Mouse (Mus musculus) monocyte, adult 5-6 weeks (primary cell): ENCODE data around the gene Rbfox3. TPM values are rescaled to one million over a fixed set of nuclear protein-coding genes. Genes with fewer than 3 reads are reported as not detected.

Experiments used
- ATAC-seq: fragments of 153-309, 156-312 bp; replicated peaks from 2 replicates; pipeline ENCODE4 v1.8.0; 2017; ENCODE audit warnings: mild to moderate bottlenecking; ENCODE audit not compliant: low TSS enrichment, insufficient number of reproducible peaks, severe bottlenecking, poor library complexity, low FRiP score
- total RNA-seq: library from RNA; stranded (forward); fragments of 200-1000, 200-491, 200-594 nt; gene quantifications from 3 replicates; pipeline ENCODE4 v1.2.3, GENCODE M21; 2017

Rbfox3 gene
- total RNA-seq, 1 experiment from 2014 or later = not detected

DNA sequence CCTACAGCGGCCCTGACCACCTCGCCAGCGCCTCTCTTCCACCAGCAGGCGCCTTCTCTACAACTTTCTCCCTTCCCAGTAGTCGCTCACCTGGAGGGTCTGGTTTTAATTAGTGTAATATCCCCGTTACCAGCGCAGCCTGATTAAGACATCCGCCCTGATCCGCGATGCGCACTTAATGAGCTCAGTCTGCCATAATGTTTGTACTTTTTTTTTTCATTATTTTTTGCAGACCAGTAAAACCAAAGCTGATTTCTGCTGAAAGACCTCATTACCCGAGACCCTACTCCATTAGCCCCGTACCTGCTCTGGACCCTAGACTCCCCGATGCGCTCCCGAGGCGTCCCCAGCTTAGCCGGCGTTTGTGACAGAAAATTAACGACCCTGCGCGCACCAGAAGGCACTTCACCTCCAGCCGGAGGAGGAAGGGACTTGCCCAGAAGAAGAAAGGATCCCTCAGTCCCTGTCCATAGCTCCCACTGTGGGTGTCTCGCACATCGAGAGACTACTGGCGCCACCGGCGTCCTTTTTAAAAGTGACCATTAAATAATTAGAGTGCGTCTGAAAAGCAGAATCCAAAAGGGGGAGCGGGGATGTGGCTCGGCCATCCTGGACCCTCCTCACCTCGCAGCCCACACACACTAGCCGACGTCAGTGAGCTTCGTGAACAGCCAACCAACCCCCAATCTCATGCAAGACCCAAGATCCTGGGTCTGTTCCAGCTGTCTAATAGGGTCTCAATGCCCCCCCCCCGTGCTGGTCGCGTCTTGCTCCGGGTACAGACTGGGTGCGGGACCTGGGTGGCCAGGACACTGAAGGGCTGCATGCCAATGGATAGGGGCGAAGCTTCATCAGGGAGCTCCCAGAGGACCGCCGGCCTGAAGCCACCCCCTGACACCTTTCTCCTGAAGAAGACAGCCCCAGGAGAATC lies 3.7 kb downstream of the Rbfox3 start:
- ATAC-seq = no peak

DNA sequence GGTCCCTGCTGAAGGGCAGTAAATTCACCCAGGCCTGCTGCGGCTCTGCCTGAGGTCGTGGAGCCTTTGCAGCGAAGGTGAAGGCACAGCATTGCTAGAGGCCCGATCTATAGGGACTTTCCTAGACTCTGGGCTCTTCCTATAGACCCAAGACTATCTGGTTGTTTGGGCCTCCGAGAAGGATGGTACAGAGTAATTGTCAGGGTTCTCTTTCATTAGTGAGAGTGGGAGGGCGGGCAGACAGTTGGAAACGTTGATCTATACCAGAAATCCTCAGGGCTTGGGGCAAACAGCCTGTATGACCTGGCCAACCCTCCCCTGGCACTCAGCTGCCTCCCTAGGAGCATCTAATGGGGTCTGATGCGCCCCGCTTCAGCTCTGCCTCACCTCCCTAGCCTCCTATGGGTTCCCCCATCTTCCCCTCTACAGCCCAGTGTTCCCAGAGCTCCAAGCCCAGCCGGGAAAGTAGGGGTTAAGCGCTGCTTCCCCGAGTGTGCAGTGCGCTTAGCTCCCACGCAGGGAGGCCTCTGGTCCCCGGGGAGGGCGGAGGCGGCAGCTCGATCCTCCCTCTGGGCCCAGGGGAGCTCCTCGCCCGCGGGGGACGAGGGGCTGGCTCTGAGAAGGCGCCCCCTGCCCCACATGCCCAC lies 4.5 kb downstream of the Rbfox3 start:
- ATAC-seq = no peak

DNA sequence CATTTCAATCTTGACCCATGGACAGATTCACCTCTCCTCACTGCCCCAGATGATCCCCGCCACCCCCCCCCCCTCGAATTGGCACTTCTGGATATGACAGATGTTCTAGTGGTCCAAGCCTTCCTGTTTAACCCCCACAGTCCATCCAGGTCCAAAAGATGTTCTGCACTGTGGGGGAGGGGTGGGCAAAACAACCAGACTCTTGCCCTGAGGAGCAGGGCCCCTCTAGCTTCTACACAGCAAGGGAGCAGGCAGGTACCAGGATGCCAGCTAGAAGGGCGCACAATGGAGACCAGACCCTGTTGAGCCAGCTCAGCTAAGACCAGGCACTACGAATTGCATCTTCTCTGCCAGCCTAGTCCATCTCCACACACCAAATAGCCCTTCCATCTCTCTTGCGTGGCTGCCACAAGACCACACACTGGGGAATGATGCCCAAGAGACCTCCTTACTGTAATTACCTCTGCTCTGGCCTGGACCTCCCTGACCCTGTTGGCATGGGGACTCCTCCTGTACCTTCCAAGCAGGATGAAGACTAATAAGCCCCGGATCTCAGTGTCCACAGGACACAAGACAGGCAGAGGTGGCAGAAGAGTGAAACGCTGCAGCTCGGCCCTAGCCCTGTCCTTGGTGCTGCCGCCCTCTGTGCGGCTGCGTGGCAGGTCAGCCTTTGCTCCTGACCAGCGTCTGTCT lies 5.1 kb downstream of the Rbfox3 start:
- ATAC-seq = no peak

DNA sequence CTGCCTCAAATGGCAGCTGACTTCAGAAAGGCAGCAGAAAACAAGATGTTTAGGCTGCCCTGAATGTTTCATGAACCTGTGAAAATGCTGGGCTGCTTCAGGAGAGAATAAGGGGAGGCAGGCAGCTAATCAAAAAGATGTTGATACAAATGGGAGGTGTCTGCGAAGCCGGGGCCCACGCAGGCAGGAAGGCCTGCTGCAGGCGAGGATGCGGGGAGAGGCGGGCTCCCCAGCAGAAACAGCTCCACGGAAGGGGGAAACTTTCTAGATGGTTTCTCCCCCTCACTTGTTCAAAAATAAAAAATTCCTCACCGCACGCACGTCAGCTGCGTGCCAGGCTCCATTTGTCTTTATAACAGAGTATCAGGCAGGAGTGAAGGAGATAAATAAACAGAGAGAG lies 5.7 kb downstream of the Rbfox3 start:
- ATAC-seq = no peak

DNA sequence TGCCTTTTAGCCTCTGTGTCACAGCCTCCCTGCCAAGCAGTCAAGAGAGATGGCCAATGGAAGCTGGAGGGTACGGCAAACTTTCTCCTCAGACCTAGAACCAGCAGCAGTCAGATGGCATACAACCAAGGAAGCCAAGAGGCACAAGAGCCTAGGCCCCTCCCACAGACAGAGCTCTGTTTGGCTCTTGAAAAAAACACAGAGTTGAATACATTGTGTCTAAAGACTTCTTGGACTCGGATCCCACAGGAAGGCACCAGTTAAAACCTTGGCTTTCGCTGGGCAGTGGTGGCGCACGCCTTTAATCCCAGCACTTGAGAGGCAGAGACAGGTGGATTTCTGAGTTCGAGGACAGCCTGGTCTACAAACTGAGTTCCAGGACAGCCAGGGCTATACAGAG lies 7.1 kb downstream of the Rbfox3 start:
- ATAC-seq = no peak

DNA sequence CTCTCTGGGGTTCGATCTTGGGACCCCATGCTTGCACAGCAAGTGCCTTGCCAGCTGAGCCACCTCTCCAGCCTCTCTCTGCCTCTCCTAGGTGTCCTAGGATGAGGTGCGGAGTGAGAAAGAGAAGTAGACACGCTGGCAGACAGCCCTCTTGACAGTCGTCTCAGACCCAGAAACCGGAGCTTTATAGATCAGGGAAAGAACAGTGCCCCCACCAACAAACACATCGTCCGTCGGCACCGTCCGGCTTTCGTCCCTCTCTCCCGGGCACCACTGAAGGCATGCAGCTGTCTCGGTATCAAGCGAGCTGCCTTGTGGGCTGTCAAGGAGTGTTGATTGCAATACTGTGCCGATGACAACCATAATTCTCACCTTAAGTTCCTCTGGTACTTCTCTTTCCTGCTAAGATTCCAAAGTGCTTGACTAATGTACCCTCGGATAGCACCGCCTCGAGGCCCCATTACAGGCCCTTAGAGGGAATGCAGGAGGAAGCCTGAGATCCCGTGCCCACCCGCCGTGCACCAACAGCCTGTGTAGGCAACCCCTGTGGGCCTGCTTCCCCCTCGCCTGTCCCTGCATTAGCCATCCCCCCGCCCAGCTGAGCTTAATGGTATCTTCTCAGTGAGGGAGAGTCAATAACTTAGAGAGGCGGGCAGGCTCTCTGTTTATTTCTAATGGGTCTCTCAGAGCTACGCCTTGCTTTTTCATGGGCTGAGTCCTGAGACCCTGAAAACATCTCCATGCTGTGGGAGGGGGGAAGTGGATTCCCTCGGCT lies 11.4 kb downstream of the Rbfox3 start:
- no peak for ATAC-seq

DNA sequence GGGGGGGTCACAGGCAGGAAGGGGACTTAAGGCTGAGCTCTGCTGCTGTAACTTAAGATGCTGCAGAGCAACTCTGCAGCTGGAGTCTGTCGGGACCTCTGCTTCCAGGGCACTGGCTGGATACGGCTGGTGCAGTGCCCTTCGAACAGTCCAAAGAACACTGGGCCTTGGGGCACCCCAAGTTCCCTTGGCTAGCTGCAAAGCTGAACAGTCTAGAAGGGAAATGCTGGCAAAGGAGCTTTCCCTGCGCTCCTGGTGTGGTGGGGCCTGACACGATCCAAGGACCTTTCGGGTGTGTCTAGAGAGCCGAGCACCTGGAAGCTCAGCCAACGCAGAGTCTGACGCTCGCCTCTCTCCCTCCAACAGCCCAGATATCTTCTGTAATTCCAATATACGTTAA lies 12.8 kb downstream of the Rbfox3 start:
- ATAC-seq = no peak

DNA sequence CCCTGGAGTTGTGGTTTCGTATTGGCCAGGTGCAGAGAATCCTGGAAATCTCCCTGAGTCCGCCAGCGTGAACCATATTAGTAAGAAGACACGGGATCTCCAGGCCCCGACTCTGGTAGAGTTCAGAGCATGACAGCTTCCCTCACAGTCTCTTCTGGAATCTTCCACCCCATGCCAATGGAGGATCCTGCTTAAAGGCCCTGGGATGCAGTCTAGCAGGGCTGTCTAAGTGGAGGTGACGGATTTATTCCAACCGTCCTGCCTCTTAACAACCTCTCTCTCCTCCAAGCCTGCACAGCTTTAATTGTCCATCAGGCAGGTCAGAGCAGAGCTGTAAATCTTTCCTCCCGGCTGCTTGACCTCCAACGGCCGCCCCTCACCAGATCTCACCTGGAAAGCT lies 13.2 kb downstream of the Rbfox3 start:
- ATAC-seq = no peak

DNA sequence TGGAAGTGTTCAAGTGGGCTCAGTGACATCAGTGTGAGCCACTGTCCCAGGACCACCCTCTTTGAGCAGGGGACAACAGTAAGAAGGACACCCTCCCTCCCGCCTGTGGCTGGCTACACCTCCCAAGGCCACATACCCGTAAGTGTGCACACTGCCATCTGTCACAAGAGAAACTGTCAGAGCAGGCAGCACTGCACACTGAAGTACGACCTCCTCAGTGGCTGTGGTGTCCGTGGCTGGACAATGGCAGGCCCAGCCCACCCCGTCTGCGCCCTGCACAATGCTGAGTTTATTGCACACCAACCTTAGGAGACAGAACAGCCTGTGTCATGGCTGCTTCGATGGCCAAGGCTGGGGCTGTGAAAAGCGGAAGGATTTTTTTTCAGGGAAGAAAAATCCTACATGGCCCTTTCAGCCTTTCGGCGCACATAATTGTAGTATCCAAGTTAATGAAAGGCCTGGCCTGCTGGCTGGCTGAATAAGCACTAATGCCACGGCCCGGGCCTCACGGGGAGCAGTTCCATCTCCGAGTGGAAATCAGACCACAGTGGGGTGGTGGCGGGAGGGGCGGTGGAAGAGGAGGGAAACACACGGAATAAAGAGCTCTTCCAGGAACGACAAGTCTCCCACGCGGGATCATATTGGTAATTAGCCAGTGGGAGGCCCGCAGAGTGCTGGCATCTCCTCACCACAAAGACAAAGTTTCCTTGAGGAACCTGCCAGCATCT lies 14.1 kb downstream of the Rbfox3 start:
- no peak for ATAC-seq

DNA sequence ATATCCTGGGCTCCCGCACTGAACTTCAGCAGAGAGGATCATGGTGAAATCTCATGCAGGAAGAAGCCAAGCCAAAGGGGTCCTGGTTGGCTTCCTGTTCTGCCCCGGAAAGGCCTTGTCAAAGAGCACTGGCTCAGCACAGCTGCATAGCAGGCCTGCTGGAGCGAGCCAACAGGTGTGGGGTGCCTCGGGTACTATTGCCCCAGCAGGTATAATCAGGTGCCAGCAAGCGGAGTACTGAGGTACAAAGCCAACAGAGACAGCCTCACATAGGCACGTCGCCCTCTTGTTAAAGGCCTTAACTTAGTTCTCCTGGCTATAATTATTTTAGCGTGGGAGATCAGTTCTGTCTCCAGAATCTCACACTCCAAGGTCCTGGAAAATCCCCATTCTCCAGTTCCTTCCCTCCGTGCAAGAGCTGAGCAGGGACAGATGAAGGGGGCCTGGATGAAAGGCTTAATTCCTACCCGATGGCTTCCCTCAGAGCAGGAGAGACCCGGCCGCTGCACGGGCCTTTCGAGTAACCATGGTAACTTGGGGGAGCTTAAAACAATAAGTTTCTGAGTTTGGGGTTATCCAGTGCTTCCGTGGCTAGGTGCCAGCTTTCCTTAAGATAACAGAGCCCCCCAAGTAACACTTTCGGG lies 15.2 kb downstream of the Rbfox3 start:
- ATAC-seq = no peak

DNA sequence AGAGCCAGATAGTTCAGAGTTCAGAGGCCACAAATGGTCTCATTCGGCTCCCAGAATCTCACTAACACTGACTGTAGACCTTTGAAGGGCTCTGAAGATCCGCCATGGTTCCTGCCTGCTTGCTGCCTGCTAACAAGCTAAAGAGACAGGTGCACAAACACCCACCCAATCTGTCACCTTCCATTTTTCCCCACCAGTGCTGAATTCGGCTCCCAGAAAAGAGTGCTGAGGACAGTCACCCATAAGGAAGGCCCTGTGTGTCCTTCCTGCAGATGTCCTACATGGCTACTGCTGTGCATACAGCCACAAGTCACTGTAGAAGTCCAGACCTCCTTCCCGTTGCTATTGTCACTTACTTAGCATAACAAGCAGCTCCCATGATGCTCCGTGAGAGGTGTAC lies 16.6 kb downstream of the Rbfox3 start:
- ATAC-seq = no peak

DNA sequence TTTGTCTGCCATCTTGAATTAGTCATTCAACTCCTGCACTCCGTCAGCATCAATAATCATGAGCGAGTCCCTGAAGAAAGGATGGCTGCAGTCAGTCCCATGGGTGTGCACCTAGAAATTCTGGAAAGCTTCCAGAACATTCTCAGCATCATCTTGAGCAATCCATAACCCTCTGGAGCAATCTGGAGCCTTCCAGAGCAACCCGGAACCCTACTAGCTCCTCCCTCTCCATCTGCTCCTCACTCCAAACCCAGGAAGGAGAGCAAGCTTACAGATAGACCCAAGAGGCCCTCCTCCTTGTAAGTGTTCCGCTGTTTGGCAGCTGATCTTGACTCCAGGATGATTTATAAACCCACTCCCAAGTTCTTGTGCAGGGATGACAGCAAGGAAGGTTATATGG lies 17.2 kb downstream of the Rbfox3 start:
- no peak for ATAC-seq

DNA sequence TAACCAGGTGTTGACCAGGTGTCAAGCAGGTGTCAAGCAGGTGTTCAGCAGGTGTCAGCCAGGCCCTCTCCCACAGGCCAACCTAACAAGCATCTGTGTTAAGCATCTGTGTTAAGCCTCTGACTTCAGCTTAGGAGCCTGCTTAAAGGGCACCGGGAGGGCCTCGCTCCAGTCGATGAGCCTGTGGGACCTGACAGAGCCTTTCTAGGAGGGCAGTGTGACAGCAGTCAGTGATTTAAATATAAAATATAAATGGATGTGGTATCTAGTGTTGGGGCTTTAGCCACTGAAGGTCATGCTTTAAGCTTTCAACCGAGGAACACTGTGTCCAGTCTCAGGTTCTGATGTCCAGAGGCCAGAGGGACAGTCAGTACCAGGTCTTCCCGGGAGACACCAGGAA lies 18.5 kb downstream of the Rbfox3 start:
- no peak for ATAC-seq

DNA sequence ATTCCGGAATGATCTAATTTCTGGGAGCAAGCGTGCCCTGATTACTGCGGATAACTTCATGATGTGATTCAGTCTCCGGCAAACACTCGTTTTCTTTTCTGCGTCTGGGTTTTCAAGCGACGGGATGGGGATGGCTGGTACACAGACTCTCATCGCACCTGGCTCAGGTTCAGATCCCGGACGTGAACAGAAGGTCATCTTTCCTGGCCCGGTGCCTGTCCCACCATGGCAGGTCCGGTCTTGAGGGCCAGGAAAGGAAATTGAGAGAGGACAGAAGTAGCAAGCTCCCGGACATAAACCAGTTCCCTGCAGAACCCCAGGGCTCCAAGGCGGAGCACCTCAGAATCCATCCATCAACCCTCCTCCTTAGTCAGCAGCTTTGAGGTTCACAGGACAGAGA lies 19.9 kb downstream of the Rbfox3 start:
- no peak for ATAC-seq

DNA sequence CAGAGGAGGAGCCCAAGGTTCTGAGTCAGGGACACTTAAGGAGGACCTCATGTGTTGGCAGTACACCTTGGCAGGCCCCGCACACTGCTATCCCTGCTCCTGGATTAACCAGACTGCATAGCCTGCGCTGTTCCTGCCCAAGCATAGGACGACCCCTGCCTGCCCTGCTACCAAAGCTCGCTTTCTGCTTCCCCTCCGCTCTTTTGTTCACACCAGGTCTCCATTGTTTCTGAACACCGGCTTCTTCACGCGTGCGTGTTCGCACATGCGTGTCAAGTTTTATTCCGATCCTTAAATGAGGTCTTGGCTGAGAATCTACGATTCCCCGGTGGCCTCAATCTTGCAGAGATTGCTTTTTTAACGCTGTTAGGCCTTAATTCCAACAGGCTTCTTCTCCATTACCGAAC lies 20.4 kb downstream of the Rbfox3 start:
- no peak for ATAC-seq

DNA sequence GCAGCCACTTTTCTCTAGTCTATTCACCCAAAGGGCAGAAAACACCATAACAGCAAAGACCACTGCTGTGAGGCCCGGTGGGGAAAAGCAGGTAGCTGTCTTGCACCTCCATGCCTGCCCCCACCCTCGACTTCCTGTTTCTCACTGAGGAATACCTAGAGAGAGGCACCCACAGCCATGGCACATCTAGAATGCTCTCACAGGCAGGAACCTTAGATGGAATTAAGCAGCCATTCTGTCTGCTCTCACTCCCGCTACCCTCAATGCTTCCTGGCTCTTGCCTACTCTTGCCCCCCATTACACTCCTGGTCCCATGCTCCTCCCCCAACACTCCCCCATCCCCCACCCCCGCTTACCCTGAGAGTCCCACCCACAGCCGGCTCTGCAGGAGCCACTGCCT lies 20.9 kb downstream of the Rbfox3 start:
- ATAC-seq = no peak

DNA sequence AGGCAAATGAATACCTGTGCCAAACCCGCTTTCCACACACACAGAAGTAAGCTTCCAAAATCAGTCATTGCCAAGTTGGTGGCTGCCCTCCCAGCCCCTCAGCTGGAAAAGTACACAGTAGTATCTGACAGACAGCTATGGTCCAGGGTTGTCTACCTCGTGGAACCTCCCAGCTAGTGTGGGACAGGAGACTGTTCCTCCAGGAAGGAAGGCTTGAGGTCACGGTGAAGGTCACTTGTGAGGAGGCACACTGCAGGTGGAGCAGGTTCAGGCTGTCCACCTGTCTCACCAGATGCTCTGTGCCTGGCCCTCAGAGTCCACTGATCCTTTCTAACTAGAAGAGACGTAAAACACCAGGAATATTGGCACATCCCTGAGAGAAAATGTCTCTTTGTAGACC lies 21.9 kb downstream of the Rbfox3 start:
- no peak for ATAC-seq

DNA sequence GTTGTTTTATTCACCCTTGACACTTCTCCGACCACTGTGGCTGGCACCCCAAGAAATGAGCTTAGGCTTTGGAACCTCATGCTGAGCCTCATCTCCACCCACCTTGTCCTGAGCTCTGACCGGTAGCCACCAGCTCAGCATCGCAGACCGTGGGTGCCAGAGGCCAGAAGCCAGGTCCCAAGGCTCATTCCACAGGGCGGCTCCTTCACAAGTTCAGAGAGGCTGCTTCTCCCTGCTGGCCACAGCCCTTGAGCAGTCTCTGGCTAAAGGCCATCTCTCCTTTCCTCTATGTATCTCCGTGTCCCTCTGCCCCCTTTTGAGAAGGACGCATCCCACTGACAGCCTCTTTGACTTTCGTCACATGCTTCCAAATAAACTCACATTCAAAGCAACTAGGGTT lies 23.0 kb downstream of the Rbfox3 start:
- no peak for ATAC-seq
